Mouse (Mus musculus): ENCODE data around the gene Inpp4b. TPM values are rescaled to one million over a fixed set of nuclear protein-coding genes. Genes with fewer than 3 reads are reported as not detected.

Inpp4b gene
- polyA plus RNA-seq (2015; fragmentation: Nextera tagmentation; extraction: Ambion mirVana) = 13.3 and 14.1 TPM in 2 replicates

DNA sequence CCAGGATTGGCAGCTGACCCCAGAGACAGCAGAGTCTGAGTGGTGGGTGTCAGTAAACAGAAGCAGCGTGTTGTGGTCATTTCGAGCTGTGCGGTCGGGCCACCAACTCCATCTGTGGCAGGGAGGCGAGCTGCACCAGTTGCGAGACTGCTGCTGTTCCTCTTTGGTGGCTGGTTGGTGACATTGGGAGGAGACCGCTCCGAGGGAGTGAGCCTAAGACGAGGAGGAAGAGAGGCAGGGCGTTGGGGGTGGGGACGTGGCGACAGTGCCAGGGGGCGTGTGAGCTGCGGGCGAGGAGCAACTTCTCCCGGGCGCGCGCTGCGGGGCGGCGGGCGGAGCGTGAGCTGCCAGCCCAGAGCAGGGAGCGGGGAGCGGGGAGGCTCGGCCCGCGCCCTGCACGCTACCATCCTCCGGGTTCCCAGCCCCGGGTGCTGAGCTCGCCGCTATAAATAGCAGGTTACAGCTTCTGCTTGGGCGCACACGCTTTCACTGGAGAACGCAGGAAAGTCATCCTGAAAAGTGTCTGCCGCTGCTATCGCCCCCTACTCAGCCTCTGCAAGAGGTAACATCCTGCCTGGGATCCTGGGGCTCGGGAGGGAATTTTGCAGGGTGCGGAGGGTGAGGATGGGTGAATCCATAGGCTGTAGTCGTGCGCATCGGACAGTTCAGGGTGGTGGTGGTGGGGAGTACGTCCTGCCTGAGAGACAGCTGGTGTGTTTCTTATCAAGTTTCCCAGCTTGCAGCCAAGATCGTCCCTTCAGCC is at the start of gene Inpp4b:
Gene Inpp4b, plus strand, starts transcription at position 321 of the 763 bp plus-strand sequence.
- Histone ChIP-seq H3K4me1 (0 out of 2 replicates have a peak, but pooled peaks cover 4% of the 10 kb centered on the region), H3K9me3 (no peaks in the 10 kb centered on the region; the same call in 1 of the 2 replicates), H3K9ac (peak within 1 kb of the TSS; percentile 69), H3K27me3 (peaks cover 8% of the 10 kb centered on the region), H3K4me2 (peak within 1 kb of the TSS; percentile 95), H3K4me3 (peak within 1 kb of the TSS; percentile 60), H3K27ac (no peak within 1 kb of the TSS), H3K36me3 (no peaks in the 10 kb centered on the region)
- ATAC-seq (ENCODE audit: insufficient number of reproducible peaks, insufficient read depth, low FRiP score, low TSS enrichment, low read depth) = peak; percentile 65
- under 1% methylated on average over 42 of the region's 46 CpGs for WGBS

DNA sequence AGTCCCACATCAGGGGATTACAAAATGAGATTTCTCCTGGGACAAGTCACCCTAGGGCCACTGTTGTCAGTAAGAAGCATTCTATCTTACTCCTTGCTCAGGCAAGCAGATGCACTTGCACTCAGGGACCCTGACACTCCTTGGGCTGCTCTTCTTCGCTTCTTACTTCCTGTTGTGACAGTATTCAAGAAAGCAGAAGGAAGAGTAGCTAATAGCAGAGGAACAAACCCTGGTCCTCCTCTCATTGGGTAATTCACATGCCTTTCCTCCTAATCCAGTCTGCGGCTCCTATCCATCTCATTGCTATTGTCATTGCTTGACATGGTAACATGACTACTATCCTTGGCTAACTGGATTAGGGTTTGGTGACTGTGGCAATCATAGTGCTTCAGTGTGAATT is 7.1 kb upstream of the Inpp4b start:
- Histone ChIP-seq H3K9me3 (no peaks in the 10 kb centered on the region; the same call in 1 of the 2 replicates), H3K36me3 (no peaks in the 10 kb centered on the region), H3K4me3 (no peak overlapping the region), H3K27ac (no peak overlapping the region), H3K4me2 (no peak overlapping the region), H3K9ac (no peak overlapping the region), H3K4me1 (no peaks in the 10 kb centered on the region), H3K27me3 (no peaks in the 10 kb centered on the region)
- 67% methylated on average over 2 of the region's 2 CpGs for WGBS
- ATAC-seq (ENCODE audit: insufficient number of reproducible peaks, insufficient read depth, low FRiP score, low TSS enrichment, low read depth) = no peak

DNA sequence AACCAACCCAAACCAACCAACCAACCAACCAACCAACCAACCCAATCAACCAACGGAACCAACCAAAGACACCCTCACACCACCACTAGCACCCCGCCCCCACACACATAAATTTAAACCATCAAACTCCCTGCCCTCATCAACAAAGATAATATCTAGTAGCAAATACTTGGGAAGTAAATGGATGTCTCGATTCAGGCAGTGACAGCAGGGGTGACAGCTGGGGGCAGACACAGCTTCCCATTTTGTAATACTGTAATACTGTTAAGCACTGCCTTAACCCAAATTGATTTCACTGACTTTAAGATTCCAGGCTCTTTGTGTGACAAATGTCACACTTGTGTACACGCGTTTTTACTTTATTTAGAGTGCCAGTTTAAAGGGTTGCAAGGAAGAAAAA is 1.2 kb upstream of the Inpp4b start:
- H3K9ac ChIP-seq = no peak overlapping the region
- 45% methylated on average over 5 of the region's 5 CpGs for WGBS
- ATAC-seq (ENCODE audit: insufficient number of reproducible peaks, insufficient read depth, low FRiP score, low TSS enrichment, low read depth) = no peak
- no peaks in the 10 kb centered on the region; the same call in 1 of the 2 replicates for H3K9me3 ChIP-seq
- H3K4me1 ChIP-seq = 0 out of 2 replicates have a peak, but pooled peaks cover 4% of the 10 kb centered on the region
- H3K4me3 ChIP-seq = peak overlapping the region; percentile 60; the same call in 1 of the 2 replicates
- no peaks in the 10 kb centered on the region for H3K36me3 ChIP-seq
- H3K4me2 ChIP-seq = peak overlapping the region; percentile 95
- H3K27ac ChIP-seq = no peak overlapping the region
- H3K27me3 ChIP-seq = peaks cover 8% of the 10 kb centered on the region

DNA sequence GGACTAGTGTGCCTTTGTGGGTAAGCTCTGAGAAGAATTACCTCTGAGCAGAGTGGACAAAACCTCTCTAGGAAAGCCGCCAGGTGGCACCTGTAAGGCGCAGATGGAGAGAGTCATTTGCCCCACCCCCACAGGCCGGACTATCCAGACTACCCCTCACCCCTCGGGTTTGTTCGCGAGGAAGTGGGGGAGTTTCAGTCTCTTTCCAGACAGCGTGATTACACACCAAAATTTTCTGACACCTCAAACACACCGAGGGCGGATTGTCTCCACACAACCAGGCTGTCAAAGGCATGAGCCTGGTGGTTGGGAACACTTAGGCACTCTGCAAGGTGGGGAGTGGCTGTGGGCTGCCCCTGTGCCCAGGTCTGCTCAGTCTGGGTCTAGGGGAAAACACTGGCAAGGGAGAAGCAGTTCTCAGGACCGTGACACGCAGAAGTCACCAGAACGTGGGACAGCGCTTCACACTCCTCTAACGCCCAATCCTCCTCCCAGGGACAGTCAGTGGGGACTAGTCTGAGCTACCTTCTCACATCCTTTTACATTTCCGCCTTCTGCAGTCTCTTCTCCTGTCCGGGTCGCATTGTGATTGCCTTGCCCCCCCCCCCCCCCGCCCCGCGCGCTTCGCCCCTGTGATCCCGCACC is 643 bp upstream of the Inpp4b start:
- under 1% methylated on average over 18 of the region's 23 CpGs for WGBS
- Histone ChIP-seq H3K27me3 (peaks cover 8% of the 10 kb centered on the region), H3K36me3 (no peaks in the 10 kb centered on the region), H3K9me3 (no peaks in the 10 kb centered on the region; the same call in 1 of the 2 replicates), H3K9ac (peak overlapping the region; percentile 69), H3K4me3 (peak overlapping the region; percentile 60), H3K27ac (no peak overlapping the region), H3K4me2 (peak overlapping the region; percentile 95), H3K4me1 (0 out of 2 replicates have a peak, but pooled peaks cover 4% of the 10 kb centered on the region)
- peak; percentile 44 for ATAC-seq (ENCODE audit: insufficient number of reproducible peaks, insufficient read depth, low FRiP score, low TSS enrichment, low read depth)

DNA sequence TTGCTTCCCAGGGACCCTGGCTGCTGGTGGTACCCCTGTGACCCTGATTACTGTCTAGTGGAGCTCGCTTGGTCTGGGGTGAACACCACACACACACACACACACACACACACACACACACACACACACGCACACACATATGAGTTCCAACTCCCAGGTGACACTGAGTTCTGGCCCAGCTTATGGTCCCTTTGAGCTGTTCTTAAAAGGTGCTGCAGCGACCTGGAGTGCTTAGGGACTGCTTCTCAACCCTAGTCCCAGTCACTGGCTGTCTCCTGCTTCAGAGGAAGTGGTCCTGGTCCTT is 595 bp downstream of the Inpp4b start:
- Histone ChIP-seq H3K27ac (no peak overlapping the region), H3K36me3 (no peaks in the 10 kb centered on the region), H3K4me2 (peak overlapping the region; percentile 95), H3K4me3 (peak overlapping the region; percentile 60), H3K9me3 (no peaks in the 10 kb centered on the region; the same call in 1 of the 2 replicates), H3K9ac (peak overlapping the region; percentile 69; the same call in 1 of the 2 replicates), H3K4me1 (0 out of 2 replicates have a peak, but pooled peaks cover 4% of the 10 kb centered on the region), H3K27me3 (peaks cover 8% of the 10 kb centered on the region)
- ATAC-seq (ENCODE audit: insufficient number of reproducible peaks, insufficient read depth, low FRiP score, low TSS enrichment, low read depth) = peak; percentile 61; the same call in 1 of the 2 replicates
- WGBS = 17% methylated on average over 3 of the region's 3 CpGs

DNA sequence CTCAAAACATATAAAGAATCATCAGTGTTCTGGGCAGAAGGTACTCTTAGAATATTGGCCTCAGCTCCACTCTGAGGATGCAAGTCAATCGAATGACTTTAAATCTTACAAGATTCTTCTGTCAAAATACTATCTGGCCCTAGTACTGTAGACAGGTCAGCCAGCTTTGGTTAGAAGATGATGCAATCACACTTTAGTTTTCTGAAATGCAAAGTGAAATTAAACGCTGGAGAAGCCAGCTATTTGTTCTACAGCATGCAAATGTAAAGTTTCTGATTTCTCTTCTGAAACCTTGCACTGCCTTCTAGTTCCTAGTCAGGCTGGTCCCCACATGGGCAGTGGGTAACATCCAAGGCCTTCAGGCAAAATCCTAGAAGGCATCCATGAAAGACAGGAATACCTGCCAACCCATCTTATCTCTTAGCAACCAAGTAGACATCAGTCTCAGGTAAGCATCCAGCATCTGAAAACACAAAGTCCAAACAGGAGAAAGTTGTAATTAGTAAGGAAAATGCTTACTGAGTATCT is 2.9 kb downstream of the Inpp4b start:
- H3K9me3 ChIP-seq = no peaks in the 10 kb centered on the region
- 0 out of 2 replicates have a peak, but pooled peaks cover 4% of the 10 kb centered on the region for H3K4me1 ChIP-seq
- no peak for ATAC-seq (ENCODE audit: insufficient number of reproducible peaks, insufficient read depth, low FRiP score, low TSS enrichment, low read depth)
- H3K4me3 ChIP-seq = no peak overlapping the region
- no peaks in the 10 kb centered on the region for H3K36me3 ChIP-seq
- WGBS = 86% methylated on average over 2 of the region's 2 CpGs
- no peak overlapping the region for H3K9ac ChIP-seq
- H3K27me3 ChIP-seq = peaks cover 8% of the 10 kb centered on the region
- H3K4me2 ChIP-seq = no peak overlapping the region
- H3K27ac ChIP-seq = no peak overlapping the region

DNA sequence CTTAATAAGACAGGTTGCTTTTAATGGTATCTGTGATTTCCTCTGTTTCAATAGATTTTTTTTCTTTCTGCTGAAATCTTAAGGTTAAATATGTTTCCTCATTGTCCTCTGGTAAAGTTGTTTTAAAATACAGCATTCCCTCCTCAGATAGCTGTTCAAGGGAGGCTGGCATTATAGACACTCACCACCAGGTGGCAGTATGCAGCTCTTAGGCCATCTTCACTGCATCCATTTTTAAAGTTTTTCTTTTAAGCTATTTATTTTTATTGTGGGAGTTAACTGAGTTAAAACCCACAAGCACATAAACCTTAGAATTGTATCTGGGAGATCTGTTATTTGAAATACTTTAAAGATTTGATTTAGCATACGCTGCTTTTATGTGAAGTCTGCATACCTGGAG is 7.1 kb downstream of the Inpp4b start:
- Histone ChIP-seq H3K27me3 (no peaks in the 10 kb centered on the region), H3K4me3 (no peak overlapping the region), H3K36me3 (no peaks in the 10 kb centered on the region), H3K9me3 (no peaks in the 10 kb centered on the region), H3K27ac (no peak overlapping the region), H3K9ac (no peak overlapping the region), H3K4me1 (no peaks in the 10 kb centered on the region), H3K4me2 (no peak overlapping the region)
- 79% methylated on average over 1 of the region's 1 CpGs for WGBS
- ATAC-seq (ENCODE audit: insufficient number of reproducible peaks, insufficient read depth, low FRiP score, low TSS enrichment, low read depth) = no peak

DNA sequence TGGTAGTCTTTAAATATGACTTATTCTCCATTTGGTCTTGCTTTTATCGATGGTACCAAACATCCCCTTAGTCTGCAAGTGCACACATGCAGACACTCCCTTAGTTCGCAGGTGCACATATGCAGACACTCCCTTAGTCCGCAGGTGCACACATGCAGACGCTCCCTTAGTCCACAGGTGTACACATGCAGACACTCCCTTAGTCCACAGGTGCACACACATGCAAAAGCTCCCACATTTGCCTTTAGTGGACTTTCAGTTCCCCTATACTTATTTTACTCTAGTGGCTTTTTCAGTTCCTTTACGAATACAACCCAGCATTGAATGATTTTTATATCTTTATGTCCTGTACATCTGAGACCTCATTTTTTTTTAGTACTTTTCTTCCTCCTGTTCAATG is 11.1 kb downstream of the Inpp4b start:
- no peaks in the 10 kb centered on the region for H3K9me3 ChIP-seq
- no peaks in the 10 kb centered on the region for H3K4me1 ChIP-seq
- no peaks in the 10 kb centered on the region for H3K36me3 ChIP-seq
- ATAC-seq (ENCODE audit: insufficient number of reproducible peaks, insufficient read depth, low FRiP score, low TSS enrichment, low read depth) = no peak
- no peak overlapping the region for H3K4me3 ChIP-seq
- no peak overlapping the region for H3K4me2 ChIP-seq
- H3K27me3 ChIP-seq = no peaks in the 10 kb centered on the region
- H3K9ac ChIP-seq = no peak overlapping the region
- WGBS = 87% methylated on average over 5 of the region's 5 CpGs
- no peak overlapping the region for H3K27ac ChIP-seq

DNA sequence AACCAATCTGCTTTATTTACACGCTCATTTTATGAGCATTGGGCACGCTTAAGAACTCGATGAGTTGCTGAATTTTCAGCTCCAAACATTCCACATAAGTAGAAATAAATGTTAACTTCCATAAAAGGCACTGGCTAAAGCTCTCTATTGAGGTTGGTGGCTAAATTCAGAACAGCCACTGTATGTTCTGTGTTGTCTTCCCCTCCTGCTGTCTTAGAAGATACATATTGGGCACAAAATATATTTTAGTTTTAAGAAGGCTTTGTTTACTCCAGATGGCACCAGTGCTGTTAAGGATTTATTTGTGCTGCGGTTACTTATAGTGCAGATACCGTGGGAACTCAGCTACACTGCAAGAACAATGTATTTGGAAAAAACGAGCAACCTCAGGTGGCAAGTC is 15.8 kb downstream of the Inpp4b start:
- Histone ChIP-seq H3K9ac (no peak overlapping the region), H3K9me3 (no peaks in the 10 kb centered on the region), H3K27ac (no peak overlapping the region), H3K4me1 (no peaks in the 10 kb centered on the region), H3K4me2 (no peak overlapping the region), H3K27me3 (no peaks in the 10 kb centered on the region), H3K36me3 (no peaks in the 10 kb centered on the region), H3K4me3 (no peak overlapping the region)
- no peak for ATAC-seq (ENCODE audit: insufficient number of reproducible peaks, insufficient read depth, low FRiP score, low TSS enrichment, low read depth)
- WGBS = 71% methylated on average over 6 of the region's 6 CpGs

DNA sequence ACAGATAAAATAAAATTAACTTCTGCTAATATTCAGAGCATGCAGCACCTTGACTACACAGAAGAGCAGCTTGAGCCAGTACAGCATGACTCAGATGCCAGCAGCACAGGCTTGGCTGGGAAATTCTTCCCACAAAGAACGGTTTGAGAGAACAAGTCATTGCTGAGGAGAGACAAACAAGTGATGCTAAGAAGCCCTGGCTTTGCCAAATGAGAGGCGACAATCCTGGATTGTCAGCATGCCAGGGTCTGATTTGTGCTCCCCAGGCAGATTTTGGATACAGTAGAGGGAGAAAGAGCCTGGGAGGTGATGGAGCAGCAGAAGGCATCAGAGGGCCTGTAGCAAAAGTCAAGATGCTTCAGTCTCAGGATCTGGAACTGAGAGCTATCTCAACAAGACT is 18.2 kb downstream of the Inpp4b start:
- Histone ChIP-seq H3K27ac (no peak overlapping the region), H3K9ac (no peak overlapping the region), H3K36me3 (no peaks in the 10 kb centered on the region), H3K9me3 (no peaks in the 10 kb centered on the region), H3K4me1 (no peaks in the 10 kb centered on the region), H3K4me3 (no peak overlapping the region), H3K27me3 (no peaks in the 10 kb centered on the region), H3K4me2 (no peak overlapping the region)
- ATAC-seq (ENCODE audit: insufficient number of reproducible peaks, insufficient read depth, low FRiP score, low TSS enrichment, low read depth) = no peak
- WGBS = 67% methylated on average over 2 of the region's 2 CpGs

DNA sequence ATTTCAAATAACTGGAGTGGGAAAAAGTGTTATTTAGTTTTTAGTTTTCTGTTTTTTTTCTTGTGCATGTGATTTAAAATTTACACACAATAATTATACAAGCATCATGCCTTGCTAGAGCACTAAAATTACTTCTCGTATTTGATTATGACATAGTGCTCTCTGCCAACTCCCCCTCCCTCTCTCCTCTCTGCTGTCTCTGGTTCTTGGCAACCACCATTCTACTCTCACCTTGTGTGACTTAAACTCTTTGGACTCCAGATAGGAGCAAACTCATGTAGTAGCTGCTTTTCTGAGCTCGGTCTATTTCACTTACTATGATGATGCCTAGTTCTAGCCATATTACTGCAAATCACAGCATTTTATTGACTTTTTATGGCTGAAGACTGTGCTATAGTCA is 18.8 kb downstream of the Inpp4b start:
- 84% methylated on average over 2 of the region's 2 CpGs for WGBS

More for the DNA sequence above, 18.8 kb downstream of the Inpp4b start:
- Histone ChIP-seq H3K4me2 (no peak overlapping the region), H3K4me3 (no peak overlapping the region), H3K27me3 (no peaks in the 10 kb centered on the region), H3K9me3 (no peaks in the 10 kb centered on the region), H3K9ac (no peak overlapping the region), H3K4me1 (no peaks in the 10 kb centered on the region), H3K27ac (no peak overlapping the region), H3K36me3 (no peaks in the 10 kb centered on the region)
- no peak for ATAC-seq (ENCODE audit: insufficient number of reproducible peaks, insufficient read depth, low FRiP score, low TSS enrichment, low read depth)
